Mouse (Mus musculus) neural tube, embryonic 13.5 days (tissue): ENCODE measurements around the gene Mcm2. TPM values are rescaled to one million over a fixed set of nuclear protein-coding genes. Genes with fewer than 3 reads are reported as not detected.

ENCODE experiments used
- ATAC-seq: fragments of 200-750 bp; cut with Nextera tagmentation; 2 replicates; pipeline ENCODE4 v1.8.0; 2017; ENCODE audit warnings: low read depth, mild to moderate bottlenecking, moderate TSS enrichment, moderate library complexity
- H3K27ac ChIP-seq: fragments of 300-500 bp; sonication (generic); replicated peaks from 2 replicates; pipeline ENCODE4 v1.5.1; 2015; ENCODE audit warnings: moderate library complexity, mild to moderate bottlenecking, inconsistent platforms
- H3K27me3 ChIP-seq: fragments of 300-500 bp; sonication (generic); 2 replicates; pipeline ENCODE4 v1.6.1; 2015; ENCODE audit warnings: mild to moderate bottlenecking, inconsistent platforms
- H3K36me3 ChIP-seq: fragments of 300-500 bp; sonication (generic); 2 replicates; pipeline ENCODE4 v1.6.1; 2015; ENCODE audit warnings: mild to moderate bottlenecking, inconsistent platforms
- H3K4me1 ChIP-seq: fragments of 300-500 bp; sonication (generic); replicated peaks from 2 replicates; pipeline ENCODE4 v1.6.1; 2015; ENCODE audit warnings: inconsistent platforms
- H3K4me2 ChIP-seq: fragments of 300-500 bp; sonication (generic); 2 replicates; pipeline ENCODE4 v1.6.1; 2015; ENCODE audit warnings: inconsistent platforms, mild to moderate bottlenecking, moderate library complexity
- H3K4me3 ChIP-seq: fragments of 300-500 bp; sonication (generic); 2 replicates; pipeline ENCODE4 v1.5.1; 2015; ENCODE audit warnings: mild to moderate bottlenecking, inconsistent platforms
- H3K9ac ChIP-seq: fragments of 300-500 bp; sonication (generic); 2 replicates; pipeline ENCODE4 v1.6.1; 2015; ENCODE audit warnings: moderate library complexity, mild to moderate bottlenecking, inconsistent platforms
- H3K9me3 ChIP-seq: fragments of 300-500 bp; sonication (generic); 2 replicates; pipeline ENCODE4 v1.6.1; 2016; ENCODE audit warnings: inconsistent platforms
- WGBS: fragments of 180-500 bp; shearing (Covaris S2); methylation state at CpG from one replicate; pipeline ENCODE4 v1.1.7; 2015; 5-methylcytosine and 5-hydroxymethylcytosine counted together
- polyA plus RNA-seq: library from polyadenylated mRNA; unstranded; fragments of >200 nt; fragmentation: Nextera tagmentation; extraction: Ambion mirVana; gene quantifications from 2 replicates; pipeline ENCODE4 v1.2.1, GENCODE M21; 2015

Mcm2 gene
- polyA plus RNA-seq, 1 experiment from 2014 or later = 33.5 TPM

DNA sequence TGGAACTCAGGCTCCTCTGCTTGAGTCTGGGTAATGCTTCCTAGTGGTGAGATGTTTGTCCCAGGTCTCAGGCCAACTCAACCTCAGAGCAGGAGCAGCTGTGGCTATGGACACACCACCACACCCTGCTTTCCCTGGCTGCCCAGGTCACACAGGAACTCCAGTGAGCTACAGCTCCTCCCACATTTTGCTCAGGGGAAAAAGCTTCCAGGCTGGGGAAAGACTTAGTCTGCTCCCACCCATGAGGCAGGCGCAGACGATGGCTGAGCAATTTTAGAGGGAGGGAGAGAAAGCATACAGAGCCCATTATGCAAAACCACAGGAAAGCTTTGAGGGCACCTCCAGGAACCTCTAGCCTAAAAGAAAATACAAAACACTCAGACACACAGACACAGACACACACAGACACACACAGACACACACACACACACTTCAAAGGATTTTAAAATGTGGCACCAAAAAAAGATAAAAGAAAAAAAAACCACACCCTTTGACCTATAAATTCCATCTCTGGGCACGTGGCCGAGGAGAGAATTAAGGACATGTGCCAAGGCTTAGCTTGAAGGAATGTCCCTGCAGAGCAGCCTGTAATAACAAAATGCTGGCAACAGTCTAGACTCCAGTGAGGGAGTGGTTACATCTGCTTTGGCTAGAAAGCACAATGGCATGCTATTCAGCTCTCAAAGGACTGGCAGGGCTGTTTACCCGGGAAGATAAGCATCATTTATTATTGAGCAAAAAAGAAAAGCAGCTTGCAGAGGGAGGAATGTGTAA, 26.1 kb upstream of the Mcm2 start:
- no peak for ATAC-seq
- Histone ChIP-seq H3K9me3 (no peaks in the 10 kb centered on the region), H3K4me2 (no peak overlapping the region), H3K4me1 (peaks cover 62% of the 10 kb centered on the region), H3K27ac (peak overlapping the region; percentile 92), H3K4me3 (no peak overlapping the region), H3K36me3 (no peaks in the 10 kb centered on the region), H3K27me3 (no peaks in the 10 kb centered on the region), H3K9ac (no peak overlapping the region)
- WGBS = 4% methylated on average over 5 of the region's 5 CpGs

DNA sequence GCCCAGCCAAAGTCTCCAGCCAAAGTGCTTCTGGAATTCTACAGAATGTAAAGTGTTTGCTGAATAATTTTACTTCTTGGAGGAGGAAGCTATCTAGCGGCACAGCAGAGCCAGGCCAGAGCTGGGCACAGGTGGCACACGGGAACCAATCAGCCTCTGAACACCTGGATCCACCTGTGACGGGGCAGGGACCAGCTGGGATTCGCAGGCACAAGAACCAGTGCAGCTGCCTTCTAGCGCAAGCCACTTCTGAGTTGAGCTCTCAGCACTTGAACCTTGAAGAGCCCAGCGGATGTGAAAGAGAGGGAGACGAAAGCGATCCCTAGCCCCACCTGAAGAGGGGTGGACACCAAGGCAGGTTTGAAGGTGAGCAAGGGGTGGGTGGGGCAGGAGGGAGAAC, 20.2 kb upstream of the Mcm2 start:
- WGBS = 91% methylated on average over 8 of the region's 8 CpGs
- Histone ChIP-seq H3K36me3 (no peaks in the 10 kb centered on the region), H3K27ac (no peak overlapping the region)

DNA sequence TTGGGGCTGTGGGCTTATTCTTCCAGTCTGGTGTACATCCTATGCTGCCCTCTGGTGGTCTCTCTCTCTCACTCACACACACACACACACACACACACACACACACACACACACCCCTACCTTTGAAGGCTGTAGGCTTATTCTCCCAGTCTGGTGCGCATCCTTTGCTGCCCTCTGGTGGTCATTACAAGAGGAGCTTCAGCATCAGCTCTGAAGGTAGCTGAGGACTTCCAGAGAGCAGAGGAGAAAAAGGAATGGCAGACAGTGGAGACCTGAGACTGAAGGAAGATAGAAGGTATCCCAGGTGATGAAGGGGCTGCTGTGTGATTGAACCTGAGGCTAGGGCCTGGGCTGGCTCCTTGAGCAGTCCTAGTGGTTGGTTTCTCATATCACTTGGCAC, 17.6 kb upstream of the Mcm2 start:
- H3K4me2 ChIP-seq = no peak overlapping the region
- no peak overlapping the region for H3K27ac ChIP-seq
- 73% methylated on average over 1 of the region's 1 CpGs for WGBS
- no peak overlapping the region for H3K4me3 ChIP-seq
- H3K9ac ChIP-seq = no peak overlapping the region
- H3K36me3 ChIP-seq = peaks cover 14% of the 10 kb centered on the region; the same call in 1 of the 2 replicates
- H3K4me1 ChIP-seq = no peaks in the 10 kb centered on the region
- H3K27me3 ChIP-seq = no peaks in the 10 kb centered on the region
- no peak for ATAC-seq
- H3K9me3 ChIP-seq = no peaks in the 10 kb centered on the region

More for the DNA sequence above, 20.2 kb upstream of the Mcm2 start:
- H3K9ac ChIP-seq = no peak overlapping the region
- no peaks in the 10 kb centered on the region for H3K27me3 ChIP-seq
- H3K4me2 ChIP-seq = no peak overlapping the region
- H3K9me3 ChIP-seq = no peaks in the 10 kb centered on the region
- no peak overlapping the region for H3K4me3 ChIP-seq
- peaks cover 4% of the 10 kb centered on the region; the same call in 1 of the 2 replicates for H3K4me1 ChIP-seq
- ATAC-seq = no peak

DNA sequence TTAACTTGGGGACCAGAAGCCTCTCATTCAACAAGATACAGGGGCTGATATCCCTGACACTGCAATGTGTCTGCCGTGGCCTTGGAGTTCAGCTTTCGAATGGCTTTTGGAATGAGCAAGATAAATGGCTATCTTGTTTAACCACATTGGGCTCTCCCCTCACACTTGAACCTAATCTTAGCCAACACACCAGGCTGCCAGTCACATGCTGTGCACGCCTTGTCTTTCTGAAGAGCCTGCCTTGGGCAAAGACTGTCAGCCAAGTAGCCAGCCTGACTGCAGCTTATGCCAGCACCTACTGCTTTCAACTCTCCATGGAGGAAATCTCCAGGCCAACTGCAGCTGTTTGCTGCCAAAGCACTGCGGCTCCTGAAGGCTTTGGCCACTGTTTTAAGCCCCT, 16.9 kb upstream of the Mcm2 start:
- Histone ChIP-seq H3K4me2 (no peak overlapping the region), H3K36me3 (peaks cover 20% of the 10 kb centered on the region), H3K27ac (no peak overlapping the region), H3K9me3 (no peaks in the 10 kb centered on the region), H3K27me3 (no peaks in the 10 kb centered on the region), H3K4me3 (no peak overlapping the region), H3K9ac (no peak overlapping the region), H3K4me1 (no peaks in the 10 kb centered on the region)
- no peak for ATAC-seq
- 83% methylated on average over 4 of the region's 4 CpGs for WGBS

DNA sequence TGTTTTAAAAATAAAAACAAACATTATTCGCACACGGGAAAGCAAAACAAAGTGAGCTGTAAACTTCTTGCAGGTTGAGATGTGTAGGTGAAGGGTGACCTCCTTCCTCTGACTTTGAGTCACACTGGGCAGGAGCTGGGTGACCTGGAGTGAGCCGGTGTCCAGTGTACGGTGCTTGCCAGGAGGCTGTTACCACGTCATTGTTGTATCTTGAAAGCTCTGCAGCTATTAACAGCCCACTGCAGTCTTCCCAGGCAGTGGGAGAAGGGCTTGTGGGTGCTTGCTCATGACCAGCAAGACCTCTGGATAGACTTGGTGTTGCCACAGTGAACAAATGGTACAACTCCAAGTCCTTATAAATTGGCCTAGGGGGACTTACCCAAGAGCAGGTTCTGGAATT, 16.2 kb upstream of the Mcm2 start:
- H3K9me3 ChIP-seq = no peaks in the 10 kb centered on the region
- H3K4me3 ChIP-seq = no peak overlapping the region
- peaks cover 28% of the 10 kb centered on the region for H3K36me3 ChIP-seq
- ATAC-seq = no peak
- 69% methylated on average over 5 of the region's 5 CpGs for WGBS
- H3K9ac ChIP-seq = no peak overlapping the region
- no peak overlapping the region for H3K27ac ChIP-seq
- H3K4me2 ChIP-seq = no peak overlapping the region
- H3K4me1 ChIP-seq = no peaks in the 10 kb centered on the region
- H3K27me3 ChIP-seq = no peaks in the 10 kb centered on the region

DNA sequence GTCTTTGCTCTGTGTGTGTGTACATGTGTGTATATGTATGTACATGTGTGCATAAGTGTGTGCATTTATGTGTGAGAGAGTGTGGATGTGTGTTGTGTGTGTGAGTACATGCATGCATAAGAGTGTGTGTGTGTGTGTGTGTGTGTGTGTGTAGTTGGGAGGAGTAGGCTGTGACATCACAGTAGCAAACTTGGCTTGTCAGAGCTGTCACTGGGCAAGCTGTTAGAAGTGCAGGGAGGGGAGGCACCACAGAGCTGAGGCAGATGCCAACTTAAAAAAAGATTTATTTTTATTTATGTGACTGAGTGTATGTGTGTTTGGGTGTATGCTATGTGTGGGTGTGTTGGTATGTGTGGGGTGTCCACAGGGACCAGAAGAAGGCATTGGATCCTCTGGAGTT, 14.9 kb upstream of the Mcm2 start:
- Histone ChIP-seq H3K4me3 (no peak overlapping the region), H3K27ac (no peak overlapping the region), H3K4me2 (no peak overlapping the region), H3K9me3 (no peaks in the 10 kb centered on the region), H3K4me1 (no peaks in the 10 kb centered on the region), H3K9ac (no peak overlapping the region), H3K27me3 (no peaks in the 10 kb centered on the region), H3K36me3 (peaks cover 34% of the 10 kb centered on the region)
- no peak for ATAC-seq

DNA sequence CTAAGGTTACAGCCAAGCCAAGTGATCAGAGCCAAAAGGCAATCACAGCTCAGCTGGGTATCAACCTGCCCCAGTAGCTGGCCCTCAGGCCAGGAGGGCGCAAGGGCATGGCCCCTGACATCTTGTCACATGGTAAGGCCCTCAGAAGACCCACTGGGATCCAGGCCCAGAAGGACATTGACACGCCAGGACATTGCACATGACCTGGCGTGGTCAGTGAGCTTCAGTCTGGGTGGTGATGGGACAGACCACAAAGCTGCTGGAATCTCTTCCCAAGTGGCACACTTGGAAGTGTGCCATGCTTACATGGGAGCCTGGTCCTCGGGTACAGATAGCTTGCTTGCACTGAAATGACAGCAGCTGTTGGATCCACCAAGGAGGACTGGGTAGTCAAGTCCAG, 14.4 kb upstream of the Mcm2 start:
- WGBS = 84% methylated on average over 4 of the region's 4 CpGs
- Histone ChIP-seq H3K9me3 (no peaks in the 10 kb centered on the region), H3K36me3 (peaks cover 34% of the 10 kb centered on the region), H3K9ac (no peak overlapping the region), H3K4me3 (no peak overlapping the region), H3K4me1 (no peaks in the 10 kb centered on the region), H3K4me2 (no peak overlapping the region), H3K27ac (no peak overlapping the region), H3K27me3 (no peaks in the 10 kb centered on the region)
- no peak for ATAC-seq

DNA sequence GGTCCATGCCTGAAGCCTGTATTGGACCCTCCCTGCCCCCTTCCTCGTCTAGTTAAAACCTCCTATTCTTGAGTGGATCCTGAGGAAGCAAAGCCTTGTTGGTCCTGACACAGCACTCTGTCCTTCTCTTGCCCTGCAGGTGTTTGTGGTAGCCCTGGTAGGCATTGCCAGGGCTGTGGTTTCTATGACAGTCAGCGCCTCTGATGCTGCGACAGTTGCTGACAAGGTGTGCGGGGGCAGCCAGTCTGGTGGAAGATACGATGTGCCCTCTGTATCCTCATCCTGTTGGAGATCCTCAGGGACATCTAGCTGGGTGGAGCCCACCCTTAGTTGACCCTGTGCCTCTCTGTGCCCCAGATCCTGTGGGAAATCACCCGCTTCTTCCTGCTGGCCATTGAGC, 10.6 kb upstream of the Mcm2 start:
- Histone ChIP-seq H3K27ac (no peak overlapping the region), H3K27me3 (no peaks in the 10 kb centered on the region), H3K9me3 (no peaks in the 10 kb centered on the region), H3K36me3 (peaks cover 34% of the 10 kb centered on the region), H3K4me3 (no peak overlapping the region), H3K4me1 (peaks cover 12% of the 10 kb centered on the region), H3K9ac (no peak overlapping the region), H3K4me2 (no peak overlapping the region)
- ATAC-seq = no peak
- WGBS = 90% methylated on average over 6 of the region's 6 CpGs

DNA sequence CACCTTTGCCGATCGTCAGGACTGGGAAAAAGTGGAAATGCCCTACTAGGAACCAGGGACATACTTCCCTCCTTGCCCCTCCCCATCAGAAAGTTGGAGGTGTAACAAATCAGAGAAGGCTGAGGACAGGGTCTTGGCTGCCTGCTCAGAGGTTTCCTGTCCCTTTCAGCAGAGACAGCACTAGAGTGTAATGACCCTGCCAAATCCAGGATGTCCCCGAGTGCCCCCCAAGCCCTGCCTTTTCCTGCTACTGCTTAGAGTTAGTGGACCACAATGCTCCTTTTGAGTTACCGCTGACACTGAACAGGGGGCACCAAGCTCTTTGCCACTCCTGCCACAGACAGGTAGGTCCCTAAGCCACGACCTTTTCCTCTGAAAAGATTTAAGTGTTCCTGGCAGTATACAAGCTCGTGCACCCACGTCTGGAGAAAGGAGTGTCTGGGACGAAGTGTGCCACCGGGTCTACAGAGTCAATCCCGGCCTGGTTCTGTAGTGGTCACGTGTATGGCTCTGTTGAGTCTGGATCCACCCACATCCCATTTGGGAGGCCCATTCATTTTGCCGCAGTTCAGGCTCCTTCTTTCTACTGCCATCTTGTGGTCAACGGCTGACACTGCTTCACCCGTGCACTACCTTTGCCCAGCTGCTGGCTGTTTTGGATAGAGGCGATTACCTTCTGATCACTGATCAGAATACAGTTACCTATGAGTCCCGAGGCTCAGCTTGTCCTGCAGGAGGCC, 8.0 kb upstream of the Mcm2 start:
- Histone ChIP-seq H3K36me3 (peaks cover 24% of the 10 kb centered on the region), H3K4me2 (peak overlapping the region; percentile 33), H3K27me3 (no peaks in the 10 kb centered on the region), H3K4me3 (no peak overlapping the region), H3K4me1 (peaks cover 30% of the 10 kb centered on the region), H3K9ac (no peak overlapping the region), H3K9me3 (no peaks in the 10 kb centered on the region), H3K27ac (no peak overlapping the region)
- 19% methylated on average over 16 of the region's 16 CpGs for WGBS
- peak; percentile 10; the same call in 1 of the 2 replicates for ATAC-seq

DNA sequence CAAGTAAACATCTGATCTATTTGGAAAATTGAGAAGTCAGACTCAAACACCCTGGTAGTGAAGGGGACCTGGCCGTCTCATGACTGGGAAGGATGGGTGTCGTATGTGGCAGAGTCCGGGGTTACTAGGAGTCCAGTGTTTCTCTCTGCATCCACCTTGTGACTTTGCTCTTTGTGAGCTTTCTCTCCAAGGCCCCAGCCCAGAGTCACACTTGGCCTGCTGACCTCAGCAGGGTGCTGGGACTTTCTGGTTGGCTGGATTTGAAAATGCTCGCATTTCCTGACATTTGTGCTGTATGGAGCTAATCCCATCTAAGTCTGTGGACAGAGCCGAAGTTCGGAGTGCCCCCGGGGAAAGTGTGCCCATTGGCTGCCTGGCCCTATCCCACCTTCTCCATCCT, 6.5 kb upstream of the Mcm2 start:
- peaks cover 9% of the 10 kb centered on the region for H3K36me3 ChIP-seq
- no peaks in the 10 kb centered on the region for H3K27me3 ChIP-seq
- H3K9me3 ChIP-seq = no peaks in the 10 kb centered on the region
- H3K4me3 ChIP-seq = no peak overlapping the region
- no peak for ATAC-seq
- no peak overlapping the region for H3K4me2 ChIP-seq
- no peak overlapping the region for H3K9ac ChIP-seq
- WGBS = 91% methylated on average over 7 of the region's 7 CpGs
- H3K27ac ChIP-seq = no peak overlapping the region
- H3K4me1 ChIP-seq = peaks cover 38% of the 10 kb centered on the region

DNA sequence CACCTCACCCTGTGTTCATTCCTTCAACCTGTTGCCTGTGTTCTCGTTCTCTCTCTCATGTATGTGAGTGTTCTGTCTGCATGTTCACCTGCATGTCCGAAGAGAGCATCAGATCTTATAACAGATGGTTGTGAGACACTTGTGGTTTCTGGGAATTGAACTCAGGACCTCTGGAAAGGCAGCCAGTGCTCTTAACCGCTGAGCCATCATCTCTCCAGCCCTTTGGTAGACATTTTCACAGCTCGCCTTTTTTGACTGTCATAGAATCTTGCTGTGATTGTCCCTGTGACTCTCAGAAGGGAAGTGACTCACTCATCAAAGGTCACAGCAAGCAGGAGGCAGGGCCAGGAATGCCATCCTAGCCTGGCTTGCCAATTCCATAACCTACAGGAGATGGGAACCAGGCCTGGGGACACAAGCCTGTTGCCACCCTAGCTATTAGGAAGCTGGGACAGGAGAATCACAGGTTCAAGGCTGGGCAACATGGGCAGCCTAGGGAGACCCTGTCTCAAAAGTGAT, 5.9 kb upstream of the Mcm2 start:
- Histone ChIP-seq H3K27ac (no peak overlapping the region), H3K27me3 (no peaks in the 10 kb centered on the region), H3K4me2 (no peak overlapping the region), H3K4me3 (no peak overlapping the region), H3K9me3 (no peaks in the 10 kb centered on the region), H3K9ac (no peak overlapping the region), H3K36me3 (peaks cover 4% of the 10 kb centered on the region; the same call in 1 of the 2 replicates), H3K4me1 (peaks cover 38% of the 10 kb centered on the region)
- WGBS = 92% methylated on average over 4 of the region's 4 CpGs
- ATAC-seq = no peak

DNA sequence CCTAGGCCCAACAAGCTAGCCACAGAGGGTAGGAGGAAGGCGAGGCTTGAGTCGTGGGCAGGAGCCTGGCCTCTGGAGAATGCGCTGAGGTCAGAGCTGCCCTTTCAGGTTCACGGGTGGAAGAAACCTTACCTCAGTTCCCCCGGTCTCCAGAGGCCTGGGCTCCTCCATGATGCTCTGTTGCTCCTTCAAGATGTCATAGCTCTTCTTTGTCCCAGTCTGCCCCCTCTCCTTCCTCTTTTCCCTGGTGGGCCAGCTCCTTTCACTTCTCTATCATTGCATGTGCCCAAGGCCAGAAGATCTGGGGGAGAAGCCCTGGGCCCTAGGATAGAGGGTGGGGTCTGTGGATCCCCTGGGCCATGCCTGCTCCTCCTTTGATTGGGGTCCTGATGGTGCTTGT, 5.1 kb upstream of the Mcm2 start:
- Histone ChIP-seq H3K4me3 (peak overlapping the region; percentile 76), H3K27ac (no peak overlapping the region), H3K4me2 (peak overlapping the region; percentile 99), H3K9me3 (no peaks in the 10 kb centered on the region), H3K4me1 (peaks cover 44% of the 10 kb centered on the region), H3K36me3 (no peaks in the 10 kb centered on the region), H3K9ac (peak overlapping the region; percentile 88), H3K27me3 (no peaks in the 10 kb centered on the region)
- ATAC-seq = no peak
- WGBS = 80% methylated on average over 5 of the region's 5 CpGs
